Mouse (Mus musculus): ENCODE data around the gene Wnk1. TPM values are rescaled to one million over a fixed set of nuclear protein-coding genes. Genes with fewer than 3 reads are reported as not detected.

Wnk1 gene
- polyA plus RNA-seq, 1 experiment from 2014 or later = 40.7 TPM

MicroRNA genes within 50 kb of the gene (microRNA counts, 519-probe panel; counts per million panel counts)
- microRNA mmu-miR-706 = 104 counts per million, percentile 35 among the panel's probes with 10 or more counts

Small RNAs within 50 kb of the gene (microRNA-seq; reads per million reads assigned to microRNA genes)
- gene Mir706 = not detected

Other genes with a start within 250 kb of the Wnk1 start
- gene Erc1, start 190.5 kb downstream of the Wnk1 start, polyA plus RNA-seq (2015; fragmentation: Nextera tagmentation; extraction: Ambion mirVana) = 15.0 and 18.0 TPM in 2 replicates
- gene Rad52, start 136.0 kb downstream of the Wnk1 start, polyA plus RNA-seq (2015; fragmentation: Nextera tagmentation; extraction: Ambion mirVana) = 26.3 and 27.9 TPM in 2 replicates
- 0.19 TPM in 1 of 2 replicates, not detected in the other for gene Ninj2, start 54.7 kb upstream of the Wnk1 start, polyA plus RNA-seq (2015; fragmentation: Nextera tagmentation; extraction: Ambion mirVana)